Mouse (Mus musculus) heart, adult 8-10 months (tissue): ENCODE data around the gene B4galt5. TPM values are rescaled to one million over a fixed set of nuclear protein-coding genes. Genes with fewer than 3 reads are reported as not detected.

Experiments
- DNase-seq: peaks from one replicate; pipeline ENCODE4 v3.0.0; 2022; ENCODE audit warnings: low spot score
- total RNA-seq, 4 experiments: library from RNA; stranded (reverse); gene quantifications; 2 replicates each; pipeline ENCODE4 v1.2.4; 2022

The B4galt5 gene
- total RNA-seq, 4 experiments from 2014 or later: 8.9 to 12.8 (median 11.6) TPM

GRCm38 (mm10) chr2:167363272-167364045 is 14.5 kb upstream of the B4galt5 start:
- no peak for DNase-seq

- peak; percentile 73 for DNase-seq
These were observed 9.5 kb upstream of the B4galt5 start for GRCm38 (mm10) chr2:167358499-167358898.

GRCm38 (mm10) chr2:167356885-167357284 is 7.9 kb upstream of the B4galt5 start:
- no peak for DNase-seq

- no peak for DNase-seq
These were observed 5.7 kb upstream of the B4galt5 start for GRCm38 (mm10) chr2:167354611-167355165.

GRCm38 (mm10) chr2:167354046-167354445 is 5.1 kb upstream of the B4galt5 start:
- no peak for DNase-seq

- DNase-seq: no peak
These were observed 3.5 kb upstream of the B4galt5 start for GRCm38 (mm10) chr2:167352496-167352895.

GRCm38 (mm10) chr2:167351371-167351951 is 2.5 kb upstream of the B4galt5 start:
- DNase-seq: no peak

GRCm38 (mm10) chr2:167350126-167350650 is 1.2 kb upstream of the B4galt5 start:
- DNase-seq: no peak

GRCm38 (mm10) chr2:167349283-167349936 is 427 bp upstream of the B4galt5 start:
- peak; percentile 92 for DNase-seq

GRCm38 (mm10) chr2:167347991-167348375 is 1.0 kb downstream of the B4galt5 start:
- no peak for DNase-seq

- DNase-seq: no peak
These were observed 1.6 kb downstream of the B4galt5 start for GRCm38 (mm10) chr2:167347361-167347760.

GRCm38 (mm10) chr2:167345508-167346164 is 3.3 kb downstream of the B4galt5 start:
- no peak for DNase-seq

- DNase-seq: no peak
These were observed 4.0 kb downstream of the B4galt5 start for GRCm38 (mm10) chr2:167344871-167345507.

- DNase-seq: no peak
These were observed 5.4 kb downstream of the B4galt5 start for GRCm38 (mm10) chr2:167343369-167344140.

- DNase-seq: no peak
These were observed 6.1 kb downstream of the B4galt5 start for GRCm38 (mm10) chr2:167342876-167343275.

GRCm38 (mm10) chr2:167337580-167337979 is 11.4 kb downstream of the B4galt5 start:
- DNase-seq: no peak

- no peak for DNase-seq
These were observed 11.8 kb downstream of the B4galt5 start for GRCm38 (mm10) chr2:167337214-167337512.

GRCm38 (mm10) chr2:167336384-167337213 is 12.4 kb downstream of the B4galt5 start:
- no peak for DNase-seq

- DNase-seq: no peak
These were observed 13.9 kb downstream of the B4galt5 start for GRCm38 (mm10) chr2:167335066-167335465.

GRCm38 (mm10) chr2:167334312-167334711 is 14.7 kb downstream of the B4galt5 start:
- no peak for DNase-seq
